Mouse (Mus musculus) retina, postnatal 7 days (tissue): ENCODE measurements around the gene Pgam5.

Source experiments
- DNase-seq: peaks from one replicate; pipeline ENCODE4 v3.0.0-alpha.2; 2012; ENCODE audit warnings: low read depth, low spot score

Pgam5 gene

GRCm38 (mm10) chr5:110230401-110230779 lies 39.3 kb downstream of the Pgam5 start:
- DNase-seq = no peak

- no peak for DNase-seq
Observed at GRCm38 (mm10) chr5:110227336-110227883, 42.3 kb downstream of the Pgam5 start.

GRCm38 (mm10) chr5:110225056-110225455 lies 44.7 kb downstream of the Pgam5 start:
- no peak for DNase-seq

DNA sequence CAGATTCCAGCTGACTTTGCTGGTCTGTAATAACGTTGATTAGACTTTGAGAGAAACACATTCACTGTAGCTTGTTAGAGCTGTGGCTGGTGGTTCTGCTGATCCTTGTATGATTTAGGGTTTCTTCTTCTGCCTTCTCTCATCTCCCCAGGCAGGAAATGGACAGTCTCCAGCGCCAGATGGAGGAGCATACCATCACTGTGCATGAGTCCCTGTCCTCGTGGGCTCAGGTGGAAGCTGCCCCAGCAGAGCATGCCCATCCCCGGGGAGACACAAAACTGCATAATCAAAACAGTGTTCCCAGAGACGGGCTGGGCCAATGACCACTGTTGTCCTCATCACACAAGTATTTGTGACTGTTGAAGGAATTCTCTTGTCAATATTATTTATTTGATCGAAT lies 47.0 kb downstream of the Pgam5 start:
- no peak for DNase-seq

DNA sequence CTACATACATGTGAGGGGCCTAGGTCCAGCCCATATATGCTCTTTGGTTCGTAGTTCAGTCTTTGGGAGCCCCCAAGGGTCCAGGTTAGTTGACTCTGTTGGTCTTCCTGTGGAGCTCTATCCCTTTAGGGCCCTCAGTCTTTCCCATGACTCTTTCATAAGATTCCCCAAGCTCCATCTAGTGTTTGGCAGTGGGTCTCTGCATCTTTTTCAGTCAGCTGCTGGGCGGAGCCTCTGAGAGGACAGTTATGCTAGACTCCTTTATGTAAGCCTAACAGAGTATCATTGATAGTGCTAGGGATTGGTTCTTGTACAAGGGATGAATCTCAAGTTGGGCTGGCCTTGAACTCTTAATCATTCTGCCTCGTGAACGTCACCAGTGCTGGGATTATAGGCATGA lies 49.4 kb downstream of the Pgam5 start:
- DNase-seq = no peak

DNA sequence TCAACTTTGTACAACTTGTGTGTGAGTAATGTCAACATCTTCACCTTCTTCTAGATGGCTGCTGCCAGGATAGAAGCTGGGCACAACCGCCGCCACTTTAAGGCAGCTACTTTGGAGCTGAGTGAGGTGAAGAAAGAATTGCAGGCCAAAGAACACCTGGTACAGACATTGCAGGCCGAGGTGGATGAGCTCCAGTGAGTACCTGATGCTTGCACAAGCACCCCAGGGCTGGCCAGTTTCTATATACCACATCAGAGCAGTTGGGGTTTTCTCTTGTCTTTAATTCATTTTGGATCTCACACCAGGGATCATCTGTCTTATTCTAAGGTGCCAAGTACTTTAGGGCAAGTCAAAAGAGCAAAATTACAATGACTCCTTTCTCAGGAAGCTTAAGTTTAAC lies 52.9 kb downstream of the Pgam5 start:
- DNase-seq = no peak

GRCm38 (mm10) chr5:110211312-110211711 lies 58.4 kb downstream of the Pgam5 start:
- DNase-seq = no peak
